Mouse (Mus musculus) embryonic facial prominence, embryonic 10.5 days (tissue): ENCODE results near the gene Galr2. TPM values are rescaled to one million over a fixed set of nuclear protein-coding genes. Genes with fewer than 3 reads are reported as not detected.

ENCODE experiments used
- DNase-seq: peaks from one replicate; pipeline ENCODE4 v3.0.0-alpha.2; 2017; ENCODE audit warnings: low spot score
- H3K27ac ChIP-seq: fragments of 300-500 bp; sonication (generic); replicated peaks from 2 replicates; pipeline ENCODE4 v1.5.1; 2016; ENCODE audit warnings: mild to moderate bottlenecking
- H3K27me3 ChIP-seq: fragments of 300-500 bp; sonication (generic); replicated peaks from 2 replicates; pipeline ENCODE4 v1.6.1; 2016; ENCODE audit warnings: low read depth, mild to moderate bottlenecking; ENCODE audit not compliant: poor library complexity, severe bottlenecking
- H3K36me3 ChIP-seq: fragments of 300-500 bp; sonication (generic); replicated peaks from 2 replicates; pipeline ENCODE4 v1.6.1; 2016; ENCODE audit warnings: mild to moderate bottlenecking, moderate library complexity
- H3K4me1 ChIP-seq: fragments of 300-500 bp; sonication (generic); 2 replicates; pipeline ENCODE4 v1.6.1; 2016
- H3K4me3 ChIP-seq: fragments of 300-500 bp; sonication (generic); 2 replicates; pipeline ENCODE4 v1.5.1; 2016; ENCODE audit warnings: mild to moderate bottlenecking, moderate library complexity
- H3K9me3 ChIP-seq: fragments of 300-500 bp; sonication (generic); 2 replicates; pipeline ENCODE4 v1.6.1; 2016; ENCODE audit warnings: mild to moderate bottlenecking
- WGBS: fragments of 180-500 bp; shearing (Covaris S2); methylation state at CpG from one replicate; pipeline ENCODE4 v1.1.7; 2016; 5-methylcytosine and 5-hydroxymethylcytosine counted together
- polyA plus RNA-seq: library from polyadenylated mRNA; unstranded; fragments of >200 nt; fragmentation: Nextera tagmentation; extraction: Ambion mirVana; gene quantifications from 2 replicates; pipeline ENCODE4 v1.2.1, GENCODE M21; 2016

Gene Galr2
- polyA plus RNA-seq, result 0.25 and 0.39 TPM in 2 replicates

DNA sequence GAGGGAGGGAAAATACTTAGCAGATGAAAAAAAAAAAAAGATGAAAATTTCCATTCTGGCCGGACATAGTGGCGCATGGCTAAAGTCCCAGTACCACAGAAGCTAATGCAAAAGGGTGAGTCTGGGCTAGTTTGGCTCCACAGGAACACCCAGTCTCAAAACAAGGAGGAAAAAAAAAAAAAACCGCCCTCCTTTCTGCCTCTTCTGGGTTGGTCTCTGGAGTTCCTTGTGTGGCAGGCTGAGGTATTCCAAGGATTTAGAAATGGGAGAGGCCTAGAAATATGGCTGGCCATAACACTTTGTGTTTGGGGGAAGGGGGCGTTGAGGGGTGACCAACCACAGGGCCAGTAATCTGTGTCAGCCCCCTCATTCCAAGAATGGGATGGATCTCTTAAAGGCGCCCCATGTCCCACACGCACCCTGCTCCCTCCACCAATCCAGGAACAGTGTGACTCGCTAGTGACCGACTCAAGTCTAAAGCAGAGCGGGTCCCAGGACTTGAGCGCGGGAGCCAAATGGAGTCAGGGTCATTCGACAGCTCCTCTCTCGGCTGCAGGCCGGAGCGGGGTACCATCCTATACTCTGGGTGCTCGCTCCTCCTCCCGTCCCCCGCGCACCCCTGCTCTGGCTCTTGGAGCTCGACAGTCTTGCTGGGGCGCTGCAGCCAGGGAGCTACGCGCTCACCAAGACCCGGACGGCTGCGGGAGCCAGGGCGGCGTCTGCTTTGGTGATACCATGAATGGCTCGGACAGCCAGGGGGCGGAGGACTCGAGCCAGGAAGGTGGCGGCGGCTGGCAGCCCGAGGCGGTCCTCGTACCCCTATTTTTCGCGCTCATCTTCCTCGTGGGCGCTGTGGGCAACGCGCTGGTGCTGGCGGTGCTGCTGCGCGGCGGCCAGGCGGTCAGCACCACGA, at the start of gene Galr2:
Galr2 (plus strand) TSS at position 189 of the 913 bp plus-strand sequence.
- Histone ChIP-seq H3K27me3 (peaks cover 65% of the 10 kb centered on the region), H3K36me3 (no peaks in the 10 kb centered on the region), H3K4me1 (peaks cover 31% of the 10 kb centered on the region), H3K9me3 (no peaks in the 10 kb centered on the region), H3K27ac (no peak within 1 kb of the TSS; the same call in 1 of the 2 replicates), H3K4me3 (peak within 1 kb of the TSS; percentile 51)
- DNase-seq, result peak; percentile 57
- 6% methylated on average over 48 of the region's 48 CpGs for WGBS

DNA sequence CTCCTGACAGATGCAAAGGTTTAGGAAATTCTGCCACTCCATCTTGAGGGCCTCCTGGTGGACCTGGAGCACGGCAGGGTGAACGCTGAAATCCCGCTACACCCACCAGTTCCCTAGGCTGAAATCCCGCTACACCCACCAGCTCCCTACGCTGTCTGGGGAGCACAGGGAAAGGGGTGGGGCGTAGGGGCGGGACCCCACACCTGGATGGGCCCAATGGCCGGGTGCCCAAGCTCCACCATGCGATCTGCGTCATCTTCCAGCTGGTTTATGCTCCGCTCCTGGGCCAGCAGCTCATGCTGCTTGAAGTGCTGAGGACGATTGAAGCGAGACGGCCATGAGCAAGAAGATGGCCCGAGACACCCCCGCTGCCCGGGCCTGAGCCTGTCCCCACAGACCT, 48.3 kb upstream of the Galr2 start:
- peak overlapping the region; percentile 35 for H3K4me3 ChIP-seq
- no peaks in the 10 kb centered on the region for H3K36me3 ChIP-seq
- peak; percentile 45 for DNase-seq
- H3K27me3 ChIP-seq, result peaks cover 71% of the 10 kb centered on the region
- peaks cover 47% of the 10 kb centered on the region for H3K4me1 ChIP-seq
- H3K27ac ChIP-seq, result no peak overlapping the region; the same call in 1 of the 2 replicates
- WGBS, result 24% methylated on average over 17 of the region's 17 CpGs
- no peaks in the 10 kb centered on the region for H3K9me3 ChIP-seq

DNA sequence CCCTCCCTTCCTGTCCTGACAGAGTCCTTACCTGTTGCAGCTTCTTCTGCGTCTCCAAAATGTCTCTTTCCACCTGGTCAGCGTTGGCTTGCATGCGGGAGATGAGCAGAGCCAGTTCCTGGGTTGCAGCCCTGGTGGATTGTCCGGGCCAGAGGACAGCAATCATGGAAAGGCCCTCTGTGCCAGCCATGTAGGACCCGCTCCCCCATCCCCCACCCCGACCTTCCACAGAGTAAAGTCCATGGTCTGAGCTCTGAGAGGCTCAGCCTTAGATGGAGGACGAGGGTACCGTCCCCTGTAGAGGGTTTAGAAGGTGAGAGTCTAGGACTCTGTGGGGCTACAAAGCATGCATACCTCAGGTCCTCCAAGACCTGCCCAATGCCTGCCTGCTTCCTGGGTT, 45.8 kb upstream of the Galr2 start:
- Histone ChIP-seq H3K9me3 (no peaks in the 10 kb centered on the region), H3K27me3 (peaks cover 87% of the 10 kb centered on the region), H3K27ac (no peak overlapping the region), H3K36me3 (no peaks in the 10 kb centered on the region), H3K4me3 (no peak overlapping the region), H3K4me1 (peaks cover 41% of the 10 kb centered on the region)
- 90% methylated on average over 8 of the region's 8 CpGs for WGBS
- no peak for DNase-seq

DNA sequence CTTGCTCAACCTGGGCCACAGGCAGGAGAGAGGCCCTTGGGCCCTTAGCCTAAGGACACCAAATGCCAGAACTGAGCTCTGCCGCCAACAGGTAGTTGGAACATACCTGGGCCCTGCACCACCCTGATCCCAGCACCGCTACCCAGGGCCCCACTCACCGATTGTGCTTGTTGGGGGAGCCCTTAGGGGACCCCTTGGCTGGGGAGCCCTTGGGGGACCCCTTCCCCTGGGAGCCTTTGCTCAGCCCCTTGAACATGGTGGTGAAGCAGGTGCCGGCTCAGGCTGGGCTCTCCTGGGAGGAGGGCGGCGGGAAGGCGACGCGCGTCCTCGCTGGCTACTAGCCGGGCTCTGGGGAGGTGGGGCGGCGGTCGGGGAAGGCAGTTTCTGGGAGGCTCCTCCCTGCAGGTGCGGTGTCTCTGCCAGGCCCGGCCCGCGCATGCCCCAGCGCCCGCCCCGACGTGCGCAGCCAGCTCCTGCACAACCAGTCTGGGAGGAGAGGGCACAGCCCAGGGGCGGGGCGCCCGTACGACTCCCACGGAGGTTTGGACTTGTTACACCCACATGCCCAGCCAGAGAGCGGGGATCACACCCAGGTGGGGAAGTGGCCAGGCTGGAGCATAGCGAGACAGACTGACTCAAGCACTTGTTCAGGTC, 42.9 kb upstream of the Galr2 start, which contains the start of gene Evpl:
Evpl (minus strand) TSS at position 336 of the 654 bp plus-strand sequence.
- peak within 1 kb of the TSS; percentile 42 for H3K4me3 ChIP-seq
- peaks cover 2% of the 10 kb centered on the region; the same call in 1 of the 2 replicates for H3K36me3 ChIP-seq

DNA sequence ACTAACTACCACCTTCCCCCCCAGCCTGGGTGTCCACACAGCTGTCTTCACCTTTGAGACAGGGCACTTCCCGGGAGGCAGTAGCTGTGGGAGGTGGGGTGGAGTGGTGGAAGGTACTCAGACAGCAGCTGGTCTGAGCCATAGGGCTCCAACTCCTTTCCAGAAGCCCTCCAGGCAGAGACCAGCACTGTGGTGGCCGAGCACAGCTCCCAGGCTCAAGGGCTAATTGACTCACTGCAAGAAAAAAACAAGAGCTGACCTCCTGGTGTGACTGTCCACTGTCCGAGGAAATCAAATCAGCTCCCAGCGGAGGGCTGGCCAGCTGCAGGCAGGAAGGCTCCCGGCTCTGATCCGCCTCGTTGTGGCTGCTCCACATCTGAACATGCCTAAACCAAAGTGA, 40.9 kb upstream of the Galr2 start:
- Histone ChIP-seq H3K9me3 (no peaks in the 10 kb centered on the region), H3K4me1 (peaks cover 55% of the 10 kb centered on the region), H3K36me3 (peaks cover 22% of the 10 kb centered on the region), H3K4me3 (peak overlapping the region; percentile 18; the same call in 1 of the 2 replicates), H3K27ac (peak overlapping the region; percentile 69), H3K27me3 (peaks cover 48% of the 10 kb centered on the region)
- DNase-seq, result peak; percentile 45
- WGBS, result 8% methylated on average over 7 of the region's 7 CpGs

More for the DNA sequence above, 42.9 kb upstream of the Galr2 start, which contains the start of gene Evpl:
- whole genome bisulfite sequencing, result 16% methylated on average over 31 of the region's 31 CpGs
- Histone ChIP-seq H3K4me1 (peaks cover 48% of the 10 kb centered on the region), H3K27ac (peak within 1 kb of the TSS; percentile 48; the same call in 1 of the 2 replicates), H3K9me3 (no peaks in the 10 kb centered on the region), H3K27me3 (peaks cover 68% of the 10 kb centered on the region)
- DNase-seq, result peak; percentile 60

DNA sequence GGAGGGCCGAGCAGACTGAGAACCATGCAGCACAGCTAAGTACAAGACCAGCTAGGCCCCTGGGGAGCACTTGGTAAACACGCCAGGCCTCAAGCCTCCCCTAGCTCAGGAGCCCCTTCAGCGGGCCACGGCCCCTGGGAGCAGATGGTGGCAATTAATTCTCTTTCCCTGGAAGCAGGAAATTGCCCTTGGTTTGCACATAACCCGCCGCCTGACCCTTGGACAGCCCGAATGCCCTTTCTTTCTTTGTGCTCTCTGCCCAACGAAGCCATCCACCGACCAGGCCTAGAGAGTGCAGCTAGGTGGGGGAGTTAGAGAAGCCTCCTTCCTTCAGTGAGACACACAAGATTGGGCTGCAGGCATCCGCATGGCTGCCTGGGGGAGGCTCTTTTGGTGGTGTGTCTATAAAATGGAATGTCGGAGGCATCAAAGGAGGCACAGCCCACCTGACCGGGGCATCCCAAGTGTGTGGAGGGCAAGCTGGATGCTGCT, 38.9 kb upstream of the Galr2 start:
- peak overlapping the region; percentile 16; the same call in 1 of the 2 replicates for H3K4me3 ChIP-seq
- DNase-seq, result peak; percentile 84
- 22% methylated on average over 12 of the region's 12 CpGs for WGBS
- peaks cover 41% of the 10 kb centered on the region for H3K36me3 ChIP-seq
- peaks cover 30% of the 10 kb centered on the region for H3K27me3 ChIP-seq
- peak overlapping the region; percentile 87 for H3K27ac ChIP-seq
- no peaks in the 10 kb centered on the region for H3K9me3 ChIP-seq
- H3K4me1 ChIP-seq, result peaks cover 55% of the 10 kb centered on the region

DNA sequence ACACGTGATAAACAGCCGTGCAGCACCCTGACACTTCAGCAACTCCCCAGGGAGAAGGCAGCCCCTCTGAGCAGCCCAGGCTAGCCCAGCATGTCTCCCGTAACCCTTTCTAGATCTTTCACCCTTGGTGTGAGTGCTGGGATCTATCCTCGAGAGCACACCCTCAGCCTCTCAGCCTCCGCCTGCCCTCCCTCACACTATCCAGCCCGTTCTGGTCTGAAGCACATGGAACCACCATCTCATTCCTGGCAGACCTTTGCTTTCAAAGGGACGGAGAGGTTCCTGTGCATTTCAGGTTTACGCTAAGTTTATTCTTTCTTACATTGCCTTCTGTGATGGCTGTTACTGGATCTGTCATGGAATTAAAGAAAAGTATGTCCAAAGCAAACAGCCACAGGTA, 36.2 kb upstream of the Galr2 start:
- Histone ChIP-seq H3K4me3 (no peak overlapping the region), H3K27ac (no peak overlapping the region), H3K4me1 (peaks cover 39% of the 10 kb centered on the region), H3K36me3 (peaks cover 69% of the 10 kb centered on the region), H3K27me3 (peaks cover 3% of the 10 kb centered on the region; the same call in 1 of the 2 replicates), H3K9me3 (no peaks in the 10 kb centered on the region)
- 86% methylated on average over 8 of the region's 8 CpGs for WGBS
- DNase-seq, result no peak

DNA sequence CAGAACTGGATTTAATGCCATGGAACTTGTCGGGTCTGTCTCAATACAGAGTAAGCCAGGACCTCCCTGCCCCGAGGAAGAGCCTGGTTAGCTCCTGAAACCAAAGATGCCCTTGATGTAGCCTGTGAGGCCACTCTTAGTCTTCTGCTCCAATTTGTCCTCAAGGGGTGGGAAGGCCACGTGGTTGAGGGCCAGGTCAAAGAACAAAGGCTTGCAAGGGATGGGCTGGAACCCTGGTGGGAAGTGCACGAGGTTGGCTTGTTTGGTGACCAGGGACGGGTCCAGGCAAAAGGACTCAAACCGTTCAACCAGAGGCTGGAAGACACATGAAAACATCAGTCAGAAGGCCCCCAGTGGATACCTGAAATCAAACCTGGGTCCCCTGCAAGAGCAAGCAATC, 35.1 kb upstream of the Galr2 start:
- Histone ChIP-seq H3K27me3 (no peaks in the 10 kb centered on the region), H3K36me3 (peaks cover 80% of the 10 kb centered on the region), H3K4me3 (no peak overlapping the region), H3K4me1 (peaks cover 33% of the 10 kb centered on the region), H3K27ac (no peak overlapping the region), H3K9me3 (no peaks in the 10 kb centered on the region)
- no peak for DNase-seq
- 82% methylated on average over 6 of the region's 6 CpGs for WGBS

DNA sequence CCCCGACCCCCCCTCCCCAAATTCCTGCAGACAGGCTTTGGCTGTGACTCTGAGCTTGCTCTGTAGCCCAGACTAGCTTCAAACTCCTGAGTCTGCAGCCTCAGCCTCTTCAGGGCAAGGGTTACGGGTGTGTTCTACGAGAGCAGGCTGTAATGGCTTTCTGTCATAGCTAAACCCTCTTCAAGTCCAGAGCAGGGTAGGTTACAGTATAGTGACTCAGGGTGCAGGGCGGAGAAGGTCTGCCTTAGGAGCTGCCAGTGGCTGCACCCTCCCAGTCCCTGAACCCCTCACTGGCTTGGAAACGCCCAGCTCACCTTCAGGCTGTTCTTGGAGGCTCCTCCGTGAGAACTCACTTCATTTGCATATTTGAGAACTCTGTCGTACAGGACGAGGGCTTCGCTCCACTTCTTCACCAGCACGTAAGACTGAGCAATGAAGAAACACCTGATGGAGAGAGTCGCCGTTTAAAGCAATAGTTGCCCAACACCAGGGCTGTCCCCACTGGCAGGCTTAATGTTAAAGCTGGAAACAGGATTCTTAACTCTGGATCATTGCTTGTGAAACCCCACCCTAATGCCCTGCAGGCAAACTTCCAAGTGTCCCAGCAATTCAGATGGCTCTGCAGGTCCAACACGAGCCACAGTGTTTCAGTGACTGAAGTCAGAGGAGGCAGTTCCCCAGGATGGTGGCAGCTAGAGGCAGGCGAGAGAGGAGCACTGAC, 33.1 kb upstream of the Galr2 start:
- no peaks in the 10 kb centered on the region for H3K27me3 ChIP-seq
- peaks cover 15% of the 10 kb centered on the region for H3K4me1 ChIP-seq
- 82% methylated on average over 14 of the region's 14 CpGs for WGBS
- no peak for DNase-seq
- no peak overlapping the region for H3K27ac ChIP-seq
- no peaks in the 10 kb centered on the region for H3K9me3 ChIP-seq
- H3K36me3 ChIP-seq, result peaks cover 100% of the 10 kb centered on the region
- H3K4me3 ChIP-seq, result no peak overlapping the region

DNA sequence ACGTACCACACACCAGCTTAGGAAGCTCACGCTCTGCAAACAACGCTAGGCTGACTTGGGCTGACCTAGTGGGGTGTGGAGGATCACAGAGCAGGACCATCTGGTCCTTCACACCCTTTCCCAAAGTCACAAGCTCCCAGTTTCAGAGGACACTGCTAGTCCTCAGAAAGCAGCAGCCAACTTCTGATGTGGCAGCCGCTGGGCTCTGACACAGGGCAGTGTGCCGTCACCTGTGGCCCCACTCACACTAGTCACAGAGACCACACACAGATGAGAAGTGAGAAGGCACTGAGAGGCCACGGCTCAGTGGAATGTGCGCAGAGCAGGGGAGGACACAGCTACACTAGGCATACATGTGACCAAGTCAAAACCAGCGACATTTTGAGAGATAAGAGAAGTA, 29.8 kb upstream of the Galr2 start:
- no peak overlapping the region for H3K27ac ChIP-seq
- no peaks in the 10 kb centered on the region for H3K27me3 ChIP-seq
- DNase-seq, result no peak
- H3K4me3 ChIP-seq, result no peak overlapping the region
- no peaks in the 10 kb centered on the region for H3K9me3 ChIP-seq
- peaks cover 100% of the 10 kb centered on the region for H3K36me3 ChIP-seq
- H3K4me1 ChIP-seq, result no peaks in the 10 kb centered on the region
- 91% methylated on average over 8 of the region's 8 CpGs for WGBS

DNA sequence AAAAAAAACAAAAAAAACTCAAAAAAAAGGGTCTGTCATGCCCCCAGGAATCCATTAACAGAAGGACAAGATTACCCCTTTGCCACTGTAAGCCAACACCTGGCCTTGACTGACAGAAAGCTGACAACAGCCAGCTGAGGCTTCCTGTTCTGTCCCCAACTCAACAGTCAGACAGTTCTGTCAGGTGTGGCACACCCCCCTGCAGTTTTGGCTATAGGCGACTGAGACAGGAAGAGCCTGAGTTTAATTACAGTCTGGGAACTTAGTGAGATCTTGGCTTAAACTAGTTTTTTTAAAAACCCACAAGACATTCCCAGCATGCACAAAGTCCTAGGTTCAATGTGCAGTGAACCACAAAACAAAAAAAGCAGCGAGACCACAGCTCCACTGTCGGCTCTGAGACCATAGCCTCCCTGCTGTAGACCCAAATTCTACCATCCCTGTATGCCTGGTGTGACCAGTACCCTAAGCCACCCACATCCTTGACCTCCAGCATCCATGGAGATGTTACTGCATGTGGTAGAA, 27.6 kb upstream of the Galr2 start:
- no peaks in the 10 kb centered on the region for H3K27me3 ChIP-seq
- H3K27ac ChIP-seq, result no peak overlapping the region
- no peaks in the 10 kb centered on the region for H3K9me3 ChIP-seq
- DNase-seq, result no peak
- peaks cover 100% of the 10 kb centered on the region for H3K36me3 ChIP-seq
- WGBS, result 84% methylated on average over 3 of the region's 3 CpGs
- H3K4me1 ChIP-seq, result no peaks in the 10 kb centered on the region
- H3K4me3 ChIP-seq, result no peak overlapping the region

DNA sequence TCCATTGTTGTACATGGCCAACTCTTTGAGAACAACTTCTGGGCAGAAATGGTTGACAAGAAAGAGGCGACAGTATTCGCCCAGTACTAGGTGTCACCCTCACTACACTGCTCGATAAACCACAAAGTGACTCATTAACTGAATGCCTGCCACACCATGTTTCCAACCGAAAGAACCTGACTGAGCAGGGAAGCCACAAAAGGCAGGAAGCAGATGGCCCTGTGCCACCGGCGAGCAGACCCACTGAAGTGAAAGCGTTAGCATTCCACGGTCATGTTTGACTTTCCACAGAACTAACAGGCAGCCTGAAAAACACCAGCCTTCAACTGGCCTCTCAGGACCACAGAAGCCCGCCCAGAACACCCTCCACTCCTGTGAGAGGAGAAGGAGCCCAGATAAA, 26.1 kb upstream of the Galr2 start:
- H3K36me3 ChIP-seq, result peaks cover 100% of the 10 kb centered on the region
- DNase-seq, result no peak

More for the DNA sequence above, 26.1 kb upstream of the Galr2 start:
- Histone ChIP-seq H3K4me3 (no peak overlapping the region), H3K27me3 (no peaks in the 10 kb centered on the region), H3K9me3 (no peaks in the 10 kb centered on the region), H3K27ac (no peak overlapping the region), H3K4me1 (no peaks in the 10 kb centered on the region)
- 92% methylated on average over 9 of the region's 9 CpGs for WGBS
